Mouse (Mus musculus): ENCODE data around the gene S100a13. TPM values are rescaled to one million over a fixed set of nuclear protein-coding genes. Genes with fewer than 3 reads are reported as not detected.
A peak's percentile ranks its signal among the peaks of the same experiment; 100 is the strongest.

Gene S100a13
- polyA plus RNA-seq, 1 experiment from 2014 or later = 84.4 TPM

- H3K27ac ChIP-seq (ENCODE audit: low read length) = peak overlapping the region; percentile 87
- WGBS = 0% methylated on average over 10 of the region's 10 CpGs
- H3K9me3 ChIP-seq (replicated peaks; ENCODE audit: control insufficient read depth, low read length) = no peaks in the 10 kb centered on the region
- peak; percentile 81 for ATAC-seq (replicated peaks; ENCODE audit: extremely low read depth, insufficient read depth, low FRiP score)
- H3K4me1 ChIP-seq (ENCODE audit: control insufficient read depth, insufficient read depth, low read length) = peaks cover 22% of the 10 kb centered on the region
- H3K27me3 ChIP-seq (ENCODE audit: control insufficient read depth, insufficient read depth, low read length) = no peaks in the 10 kb centered on the region
- peak overlapping the region; percentile 64 for H3K4me3 ChIP-seq (ENCODE audit: low read length)
- H3K4me2 ChIP-seq (ENCODE audit: low read depth, low read length) = peak overlapping the region; percentile 89
- peak overlapping the region; percentile 73 for H3K9ac ChIP-seq (ENCODE audit: low read length)
- peaks cover 6% of the 10 kb centered on the region for H3K36me3 ChIP-seq (ENCODE audit: control insufficient read depth, insufficient read depth)
Observed at GRCm38 (mm10) chr3:90514691-90515090, 456 bp downstream of the S100a13 start.

GRCm38 (mm10) chr3:90515242-90515641 lies 1.0 kb downstream of the S100a13 start:
- no peaks in the 10 kb centered on the region for H3K9me3 ChIP-seq (replicated peaks; ENCODE audit: control insufficient read depth, low read length)
- peak overlapping the region; percentile 87 for H3K27ac ChIP-seq (ENCODE audit: low read length)
- WGBS = 26% methylated on average over 1 of the region's 1 CpGs
- H3K9ac ChIP-seq (ENCODE audit: low read length) = peak overlapping the region; percentile 73
- H3K36me3 ChIP-seq (ENCODE audit: control insufficient read depth, insufficient read depth) = peaks cover 6% of the 10 kb centered on the region
- H3K27me3 ChIP-seq (ENCODE audit: control insufficient read depth, insufficient read depth, low read length) = no peaks in the 10 kb centered on the region
- peak overlapping the region; percentile 64 for H3K4me3 ChIP-seq (ENCODE audit: low read length)
- peak overlapping the region; percentile 89 for H3K4me2 ChIP-seq (ENCODE audit: low read depth, low read length)
- ATAC-seq (replicated peaks; ENCODE audit: extremely low read depth, insufficient read depth, low FRiP score) = no peak
- H3K4me1 ChIP-seq (ENCODE audit: control insufficient read depth, insufficient read depth, low read length) = peaks cover 20% of the 10 kb centered on the region

- peak overlapping the region; percentile 64; the same call in 1 of the 2 replicates for H3K4me3 ChIP-seq (ENCODE audit: low read length)
Observed at GRCm38 (mm10) chr3:90515789-90516188, 1.6 kb downstream of the S100a13 start.

GRCm38 (mm10) chr3:90517711-90518110 lies 3.5 kb downstream of the S100a13 start:
- Histone ChIP-seq H3K4me1 (ENCODE audit: control insufficient read depth, insufficient read depth, low read length) (peaks cover 20% of the 10 kb centered on the region), H3K36me3 (ENCODE audit: control insufficient read depth, insufficient read depth) (no peaks in the 10 kb centered on the region), H3K9me3 (replicated peaks; ENCODE audit: control insufficient read depth, low read length) (no peaks in the 10 kb centered on the region), H3K27me3 (ENCODE audit: control insufficient read depth, insufficient read depth, low read length) (no peaks in the 10 kb centered on the region), H3K4me2 (ENCODE audit: low read depth, low read length) (no peak overlapping the region), H3K9ac (ENCODE audit: low read length) (no peak overlapping the region), H3K4me3 (ENCODE audit: low read length) (no peak overlapping the region), H3K27ac (ENCODE audit: low read length) (no peak overlapping the region)
- no peak for ATAC-seq (replicated peaks; ENCODE audit: extremely low read depth, insufficient read depth, low FRiP score)
- WGBS = 71% methylated on average over 4 of the region's 4 CpGs

More at GRCm38 (mm10) chr3:90515789-90516188, 1.6 kb downstream of the S100a13 start:
- 87% methylated on average over 4 of the region's 4 CpGs for WGBS
- H3K9ac ChIP-seq (ENCODE audit: low read length) = no peak overlapping the region; the same call in 1 of the 2 replicates
- ATAC-seq (replicated peaks; ENCODE audit: extremely low read depth, insufficient read depth, low FRiP score) = no peak
- H3K9me3 ChIP-seq (replicated peaks; ENCODE audit: control insufficient read depth, low read length) = no peaks in the 10 kb centered on the region
- H3K36me3 ChIP-seq (ENCODE audit: control insufficient read depth, insufficient read depth) = peaks cover 5% of the 10 kb centered on the region
- peaks cover 20% of the 10 kb centered on the region for H3K4me1 ChIP-seq (ENCODE audit: control insufficient read depth, insufficient read depth, low read length)
- H3K27ac ChIP-seq (ENCODE audit: low read length) = no peak overlapping the region
- no peaks in the 10 kb centered on the region for H3K27me3 ChIP-seq (ENCODE audit: control insufficient read depth, insufficient read depth, low read length)
- H3K4me2 ChIP-seq (ENCODE audit: low read depth, low read length) = peak overlapping the region; percentile 89

- Histone ChIP-seq H3K4me3 (ENCODE audit: low read length) (no peak overlapping the region), H3K4me1 (ENCODE audit: control insufficient read depth, insufficient read depth, low read length) (no peaks in the 10 kb centered on the region; the same call in 1 of the 2 replicates), H3K27me3 (ENCODE audit: control insufficient read depth, insufficient read depth, low read length) (no peaks in the 10 kb centered on the region), H3K36me3 (ENCODE audit: control insufficient read depth, insufficient read depth) (peaks cover 5% of the 10 kb centered on the region), H3K4me2 (ENCODE audit: low read depth, low read length) (no peak overlapping the region), H3K9ac (ENCODE audit: low read length) (no peak overlapping the region), H3K27ac (ENCODE audit: low read length) (no peak overlapping the region), H3K9me3 (replicated peaks; ENCODE audit: control insufficient read depth, low read length) (peaks cover 4% of the 10 kb centered on the region; the same call in 1 of the 2 replicates)
- ATAC-seq (replicated peaks; ENCODE audit: extremely low read depth, insufficient read depth, low FRiP score) = 0 out of 2 replicates have a peak, but pooled peaks have one; percentile 42
- 53% methylated on average over 4 of the region's 4 CpGs for WGBS
Observed at GRCm38 (mm10) chr3:90525421-90525820, 11.2 kb downstream of the S100a13 start.

GRCm38 (mm10) chr3:90526076-90526475 lies 11.8 kb downstream of the S100a13 start:
- Histone ChIP-seq H3K4me2 (ENCODE audit: low read depth, low read length) (no peak overlapping the region), H3K4me1 (ENCODE audit: control insufficient read depth, insufficient read depth, low read length) (no peaks in the 10 kb centered on the region; the same call in 1 of the 2 replicates), H3K4me3 (ENCODE audit: low read length) (no peak overlapping the region), H3K9me3 (replicated peaks; ENCODE audit: control insufficient read depth, low read length) (peaks cover 4% of the 10 kb centered on the region; the same call in 1 of the 2 replicates), H3K9ac (ENCODE audit: low read length) (no peak overlapping the region), H3K36me3 (ENCODE audit: control insufficient read depth, insufficient read depth) (peaks cover 5% of the 10 kb centered on the region), H3K27me3 (ENCODE audit: control insufficient read depth, insufficient read depth, low read length) (no peaks in the 10 kb centered on the region), H3K27ac (ENCODE audit: low read length) (no peak overlapping the region)
- ATAC-seq (replicated peaks; ENCODE audit: extremely low read depth, insufficient read depth, low FRiP score) = no peak
- WGBS = 73% methylated on average over 2 of the region's 2 CpGs

GRCm38 (mm10) chr3:90526580-90526979 lies 12.3 kb downstream of the S100a13 start, which contains the start of gene S100a14:
S100a14 (plus strand) TSS chr3:90526856.
- Histone ChIP-seq H3K4me3 (ENCODE audit: low read length) (no peak within 1 kb of the TSS), H3K27me3 (ENCODE audit: control insufficient read depth, insufficient read depth, low read length) (no peaks in the 10 kb centered on the region), H3K27ac (ENCODE audit: low read length) (no peak within 1 kb of the TSS), H3K36me3 (ENCODE audit: control insufficient read depth, insufficient read depth) (peaks cover 5% of the 10 kb centered on the region), H3K4me2 (ENCODE audit: low read depth, low read length) (no peak within 1 kb of the TSS), H3K4me1 (ENCODE audit: control insufficient read depth, insufficient read depth, low read length) (no peaks in the 10 kb centered on the region; the same call in 1 of the 2 replicates), H3K9ac (ENCODE audit: low read length) (no peak within 1 kb of the TSS), H3K9me3 (replicated peaks; ENCODE audit: control insufficient read depth, low read length) (peaks cover 4% of the 10 kb centered on the region; the same call in 1 of the 2 replicates)
- peak; percentile 59 for ATAC-seq (replicated peaks; ENCODE audit: extremely low read depth, insufficient read depth, low FRiP score)
- WGBS = 31% methylated on average over 5 of the region's 5 CpGs

- Histone ChIP-seq H3K27me3 (ENCODE audit: control insufficient read depth, insufficient read depth, low read length) (no peaks in the 10 kb centered on the region), H3K9me3 (replicated peaks; ENCODE audit: control insufficient read depth, low read length) (peaks cover 4% of the 10 kb centered on the region; the same call in 1 of the 2 replicates), H3K36me3 (ENCODE audit: control insufficient read depth, insufficient read depth) (peaks cover 5% of the 10 kb centered on the region), H3K27ac (ENCODE audit: low read length) (no peak overlapping the region), H3K4me1 (ENCODE audit: control insufficient read depth, insufficient read depth, low read length) (no peaks in the 10 kb centered on the region; the same call in 1 of the 2 replicates), H3K9ac (ENCODE audit: low read length) (no peak overlapping the region), H3K4me2 (ENCODE audit: low read depth, low read length) (no peak overlapping the region), H3K4me3 (ENCODE audit: low read length) (no peak overlapping the region)
- ATAC-seq (replicated peaks; ENCODE audit: extremely low read depth, insufficient read depth, low FRiP score) = no peak
- 79% methylated on average over 7 of the region's 7 CpGs for WGBS
Observed at GRCm38 (mm10) chr3:90527291-90527873, 13.1 kb downstream of the S100a13 start.

GRCm38 (mm10) chr3:90531713-90532112 lies 17.5 kb downstream of the S100a13 start:
- Histone ChIP-seq H3K27me3 (ENCODE audit: control insufficient read depth, insufficient read depth, low read length) (no peaks in the 10 kb centered on the region), H3K4me3 (ENCODE audit: low read length) (no peak overlapping the region), H3K36me3 (ENCODE audit: control insufficient read depth, insufficient read depth) (no peaks in the 10 kb centered on the region), H3K27ac (ENCODE audit: low read length) (no peak overlapping the region), H3K9ac (ENCODE audit: low read length) (no peak overlapping the region), H3K4me2 (ENCODE audit: low read depth, low read length) (no peak overlapping the region), H3K9me3 (replicated peaks; ENCODE audit: control insufficient read depth, low read length) (no peaks in the 10 kb centered on the region), H3K4me1 (ENCODE audit: control insufficient read depth, insufficient read depth, low read length) (no peaks in the 10 kb centered on the region)
- no peak for ATAC-seq (replicated peaks; ENCODE audit: extremely low read depth, insufficient read depth, low FRiP score)
- 68% methylated on average over 5 of the region's 5 CpGs for WGBS

All from heart, embryonic 16.5 days (tissue).